In the genomic region with DNA sequence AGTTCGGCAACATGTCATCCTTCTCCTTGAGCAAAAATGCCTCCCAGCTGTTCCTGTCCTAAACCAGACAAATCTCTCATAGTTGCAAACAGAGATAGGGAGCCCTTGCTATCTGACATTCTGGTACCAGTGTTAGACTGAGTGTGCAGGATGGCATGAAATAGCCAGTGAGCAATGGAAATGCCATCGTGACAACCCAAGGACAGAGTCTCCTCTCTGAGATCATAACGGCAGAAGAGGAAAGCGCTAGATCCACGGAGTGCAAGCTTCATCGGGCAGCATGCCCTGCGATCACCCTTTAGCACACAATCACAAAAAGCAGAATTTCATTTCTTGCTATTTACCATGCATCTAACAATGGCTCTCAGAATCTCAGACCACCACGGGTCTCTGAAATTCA, we compare ENCODE assay signal across 24 mouse cellular contexts.
DNase-seq lines count a peak whose midpoint lies in the region; ATAC-seq and TF ChIP-seq lines count a peak whose summit lies in the region.
"Had no signal": no experiment of that assay in that cellular context is flagged by ENCODE, and none has a peak within 500 bp of the region (broad histone marks: within the 10 kb centered on the region; RNA-seq: fewer than 3 reads in every experiment).

No protein-coding gene starts in this region.

- H3K9me3 ChIP-seq in lung, embryonic 14.5 days (ENCODE audit: low read depth, low read length), result no peaks in the 10 kb centered on the region
- H3K9me3 ChIP-seq: embryonic facial prominence, embryonic 12.5 days; embryonic facial prominence, embryonic 15.5 days; heart, embryonic 10.5 days; heart, embryonic 13.5 days had no signal

- intact Hi-C loops in gastrocnemius, postnatal 36 days (cut with DNase I), result no loop called here

- H3K4me2 ChIP-seq in lung, embryonic 14.5 days, result no peak overlapping the region
- H3K4me2 ChIP-seq: embryonic facial prominence, embryonic 12.5 days; embryonic facial prominence, embryonic 15.5 days; heart, embryonic 13.5 days; hindbrain, embryonic 14.5 days had no signal

- TF ChIP-seq CTCF in lung, embryonic 14.5 days (IDR thresholded peaks at IDR 0.05; ENCODE audit: low read depth), result no peak

- 68% methylated on average over 8 of the region's 8 CpGs for WGBS in lung, embryonic 14.5 days

- H3K27ac ChIP-seq in lung, embryonic 14.5 days (ENCODE audit: low read depth), result peak overlapping the region; percentile 8; the same call in 1 of the 2 replicates
- H3K27ac ChIP-seq: embryonic facial prominence, embryonic 12.5 days; embryonic facial prominence, embryonic 15.5 days; heart, adult 2 months; heart, embryonic 10.5 days; heart, embryonic 13.5 days; hindbrain, embryonic 14.5 days; hindbrain, postnatal 0 days had no signal

- H3K4me3 ChIP-seq in lung, embryonic 14.5 days (ENCODE audit: low read depth, low read length), result no peak overlapping the region
- H3K4me3 ChIP-seq: embryonic facial prominence, embryonic 12.5 days; embryonic facial prominence, embryonic 15.5 days; heart, adult 2 months; heart, embryonic 10.5 days; heart, embryonic 13.5 days had no signal

- no peak for ATAC-seq in lung, embryonic 14.5 days (ENCODE audit: insufficient read depth)
- ATAC-seq: CD4-positive, CD25-positive, alpha-beta regulatory T cell, adult 4 months; forebrain, embryonic 14.5 days; forebrain, postnatal 0 days; hindbrain, postnatal 0 days; inflammation-experienced regulatory T-cells, adult 6 months; intestine, embryonic 16.5 days had no signal

- no peaks in the 10 kb centered on the region for H3K27me3 ChIP-seq in lung, embryonic 14.5 days (ENCODE audit: insufficient read depth, low read length)
- H3K27me3 ChIP-seq: embryonic facial prominence, embryonic 12.5 days; embryonic facial prominence, embryonic 15.5 days; heart, embryonic 13.5 days had no signal

- H3K9ac ChIP-seq in lung, embryonic 14.5 days, result no peak overlapping the region
- H3K9ac ChIP-seq: embryonic facial prominence, embryonic 12.5 days; embryonic facial prominence, embryonic 15.5 days; forebrain, postnatal 0 days; heart, embryonic 13.5 days; hindbrain, embryonic 14.5 days had no signal

- no peaks in the 10 kb centered on the region for H3K36me3 ChIP-seq in lung, embryonic 14.5 days (ENCODE audit: insufficient read depth)
- H3K36me3 ChIP-seq: embryonic facial prominence, embryonic 12.5 days; embryonic facial prominence, embryonic 15.5 days; heart, embryonic 10.5 days; heart, embryonic 13.5 days had no signal

- no peak for DNase-seq in lung, embryonic 14.5 days
- DNase-seq in lung, postnatal 25 days (ENCODE audit: low spot score), result no peak
- peak; percentile 12 for DNase-seq in adrenal gland, postnatal 10 days
- peak; percentile 28 to 54 for DNase-seq in adrenal gland, postnatal 36 days
- no peak for DNase-seq in thymus, adult 18-20 months
- no peak for DNase-seq in gastrocnemius, postnatal 36 days
- DNase-seq: cerebellum, adult 18-20 months; cerebellum, adult 9-10 months; cerebellum, postnatal 14 days; forebrain, postnatal 0 days; gastrocnemius, postnatal 25 days; heart, adult 2 months; heart, postnatal 14 days; heart, postnatal 4 days had no signal

- H3K4me1 ChIP-seq in lung, embryonic 14.5 days (ENCODE audit: insufficient read depth), result no peaks in the 10 kb centered on the region
- H3K4me1 ChIP-seq: embryonic facial prominence, embryonic 12.5 days; embryonic facial prominence, embryonic 15.5 days; heart, embryonic 10.5 days; heart, embryonic 13.5 days had no signal

Comparison
In these comparisons a context has a peak if more than half of its experiments do, and no peak if none do; other contexts are left out.
1. DNase-seq: peak in adrenal gland, postnatal 10 days (single experiment) and adrenal gland, postnatal 36 days (2 of 2); none in lung, embryonic 14.5 days (single experiment), lung, postnatal 25 days (single experiment), thymus, adult 18-20 months (0 of 2) and gastrocnemius, postnatal 36 days (0 of 2).